Mouse (Mus musculus): Measurements from ENCODE around the gene Fhit.

GRCm38 (mm10) chr14:11159021-11159420, 2.8 kb downstream of the Fhit start:
- TF ChIP-seq GATA1 (IDR thresholded peaks at IDR 0.05; ENCODE audit: borderline replicate concordance, low read length) (no peak), FLI1 (IDR thresholded peaks at IDR 0.05; ENCODE audit: low read length) (no peak)

Data from megakaryocyte, embryonic 14.5 days (primary cell).